Mouse (Mus musculus) mouse embryonic stem cell (cell line): ENCODE measurements around the gene Tcf23.

Experiments used
- in situ Hi-C, 2 experiments: fragments of 300-500 bp; cut with MboI; formaldehyde crosslinking; loops; 1 replicate in 1 of 2; 3 replicates in 1 of 2; pipeline ENCODE4 v1.14.3; 2019 to 2020; ENCODE audit warnings: low sequenced_read_pairs in 2 of 2, low pct_unique_long_range_greater_than_20kb in 1 of 2, mixed read lengths in 1 of 2; ENCODE audit not compliant: unreplicated experiment in 1 of 2

The Tcf23 gene

GRCm38 (mm10) chr5:30944956-30945781, 23.3 kb upstream of the Tcf23 start, which contains the start of gene Cgref1:
Gene Cgref1 (minus strand): TSS chr5:30945591.
- in situ Hi-C loops: no loop called here

- in situ Hi-C loops: no loop called here
These were observed 19.8 kb upstream of the Tcf23 start for GRCm38 (mm10) chr5:30948620-30949019.

GRCm38 (mm10) chr5:30949654-30950326, 18.7 kb upstream of the Tcf23 start:
- in situ Hi-C loops: no loop called here

- in situ Hi-C loops: no loop called here
These were observed 18.0 kb upstream of the Tcf23 start for GRCm38 (mm10) chr5:30950451-30950850.

DNA sequence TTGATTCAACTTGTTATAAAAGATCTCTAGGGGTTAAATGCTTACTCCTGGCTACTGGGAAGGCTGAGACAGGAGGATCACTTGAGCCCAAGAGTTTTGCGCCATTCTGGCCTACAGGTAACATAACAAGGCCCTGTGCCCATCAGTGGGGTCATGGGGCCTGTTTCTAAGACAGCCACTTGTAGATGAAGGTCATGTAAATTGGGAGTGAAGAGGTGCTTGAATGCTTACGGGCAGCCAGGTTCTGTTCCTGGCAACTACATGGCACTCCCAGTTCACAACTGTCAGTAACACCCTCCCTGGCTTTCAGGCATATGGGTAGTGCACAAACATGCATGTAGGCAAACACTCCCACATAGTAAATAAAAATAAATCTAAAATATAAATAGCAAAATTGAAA, 17.5 kb upstream of the Tcf23 start:
- in situ Hi-C loops: no loop called here

GRCm38 (mm10) chr5:30951706-30952105, 16.8 kb upstream of the Tcf23 start:
- in situ Hi-C loops: no loop called here

- in situ Hi-C loops: no loop called here
These were observed 15.9 kb upstream of the Tcf23 start for GRCm38 (mm10) chr5:30952551-30952950.

DNA sequence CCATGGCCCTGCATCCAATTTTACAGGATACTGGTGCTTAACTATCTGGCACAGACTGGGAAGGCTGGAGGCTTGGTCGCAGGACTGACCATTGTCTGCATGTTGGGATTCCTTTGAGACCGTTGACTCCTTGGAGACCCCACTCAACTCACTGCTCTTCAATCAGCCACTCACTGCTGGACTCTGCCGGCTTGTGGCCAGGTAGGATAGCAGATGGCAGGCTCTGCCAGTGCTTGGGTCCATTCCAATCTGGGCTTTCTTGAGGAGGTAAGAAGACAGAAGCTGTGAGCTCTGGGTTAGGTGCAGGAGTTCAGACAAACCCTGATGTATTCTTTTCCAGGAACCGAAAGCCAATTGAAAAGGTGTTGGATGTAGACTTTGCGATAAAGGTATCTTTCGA, 14.4 kb upstream of the Tcf23 start:
- in situ Hi-C loops: no loop called here

DNA sequence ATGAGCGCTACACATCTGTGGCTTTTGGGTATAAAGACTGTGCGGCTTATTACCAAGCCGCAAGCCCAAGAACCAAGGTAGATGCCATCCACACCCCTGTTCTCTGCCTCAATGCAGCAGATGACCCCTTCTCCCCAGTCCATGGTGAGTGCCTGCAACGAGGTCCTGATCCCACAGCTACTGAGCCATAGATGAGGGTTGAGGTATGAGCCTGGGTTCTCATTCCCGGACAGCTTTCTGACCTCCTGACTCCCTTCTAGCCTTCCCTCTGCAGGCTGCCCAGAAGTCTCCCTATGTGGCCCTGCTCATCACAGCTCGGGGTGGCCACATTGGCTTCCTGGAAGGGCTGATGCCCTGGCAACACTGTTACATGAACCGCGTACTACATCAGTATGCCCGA, 13.9 kb upstream of the Tcf23 start:
- in situ Hi-C loops: no loop called here

- in situ Hi-C loops: no loop called here
These were observed 12.7 kb upstream of the Tcf23 start for GRCm38 (mm10) chr5:30955751-30956150.

DNA sequence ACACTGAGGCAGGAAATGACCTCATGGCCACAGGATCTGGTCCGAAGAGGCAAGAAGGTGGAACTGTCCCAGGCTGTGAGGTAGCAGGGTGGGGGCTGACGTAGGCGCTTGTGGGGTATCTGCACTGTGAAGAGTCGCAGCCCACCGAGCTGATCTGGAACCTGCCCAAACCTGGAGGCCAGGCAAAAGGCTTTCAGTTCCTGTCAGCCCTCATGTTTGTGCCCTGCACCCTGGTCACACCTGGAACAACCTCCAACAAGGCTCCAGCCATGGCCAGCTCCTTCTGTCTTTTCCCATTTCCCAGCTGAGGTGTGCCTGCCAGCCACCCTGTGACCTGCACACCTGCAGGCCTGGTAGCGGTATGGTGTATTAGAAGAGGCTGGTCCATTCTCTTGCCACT, 10.6 kb upstream of the Tcf23 start:
- in situ Hi-C loops: no loop called here

- in situ Hi-C loops: no loop called here
These were observed 9.1 kb upstream of the Tcf23 start for GRCm38 (mm10) chr5:30959198-30959854.

GRCm38 (mm10) chr5:30959966-30960501, 8.4 kb upstream of the Tcf23 start, which contains the start of gene Preb:
Gene Preb (minus strand): TSS chr5:30960361.
- in situ Hi-C loops: no loop called here

- in situ Hi-C loops: no loop called here
These were observed 7.6 kb upstream of the Tcf23 start for GRCm38 (mm10) chr5:30960814-30961213.

- in situ Hi-C loops: no loop called here
These were observed 6.6 kb upstream of the Tcf23 start for GRCm38 (mm10) chr5:30961545-30962505.

GRCm38 (mm10) chr5:30963916-30964315, 4.5 kb upstream of the Tcf23 start:
- in situ Hi-C loops: no loop called here

GRCm38 (mm10) chr5:30966189-30966588, 2.3 kb upstream of the Tcf23 start:
- in situ Hi-C loops: no loop called here

- in situ Hi-C loops: no loop called here
These were observed 978 bp downstream of the Tcf23 start for GRCm38 (mm10) chr5:30969440-30969839.
